Mouse (Mus musculus) left cerebral cortex, postnatal 10 days (tissue): ENCODE data around the gene Arhgef6. TPM values are rescaled to one million over a fixed set of nuclear protein-coding genes. Genes with fewer than 3 reads are reported as not detected.

ENCODE experiments used
- DNase-seq, 2 experiments: peaks; one replicate each; pipeline ENCODE4 v3.0.0; 2021 to 2022; ENCODE audit warnings: low spot score in 2 of 2, mixed read lengths in 1 of 2; ENCODE audit errors: extremely low spot score in 1 of 2
- intact Hi-C: fragments of 180-260 bp; cut with DNase I; formaldehyde crosslinking; loops from one replicate; pipeline ENCODE4 v1.15.1; 2025
- total RNA-seq, 2 experiments: library from RNA; stranded (reverse); gene quantifications; 2 replicates each; pipeline ENCODE4 v1.2.3; 2021

Gene Arhgef6
- total RNA-seq, 2 experiments from 2014 or later = 7.7 to 10.2 TPM

DNA sequence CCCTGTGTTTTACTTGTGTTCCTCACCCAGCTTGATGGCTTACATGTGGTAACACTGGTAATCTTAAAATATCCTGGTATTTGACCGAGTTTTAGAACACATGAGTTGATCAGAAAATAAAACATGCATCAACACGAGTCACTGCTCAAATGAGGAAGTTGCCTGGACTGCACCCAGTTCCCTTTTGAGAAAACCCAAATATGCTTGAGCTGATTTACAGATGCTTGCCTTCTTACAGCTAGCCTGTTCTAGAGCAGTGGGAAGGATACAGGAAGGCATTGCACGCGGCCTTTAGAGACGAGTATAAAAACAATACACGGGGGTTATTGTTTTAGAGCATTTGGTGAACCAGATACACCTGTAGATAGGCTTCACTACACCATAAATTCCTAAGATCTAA is 31.8 kb downstream of the Arhgef6 start:
- intact Hi-C loops = no loop called here
- DNase-seq = no peak

DNA sequence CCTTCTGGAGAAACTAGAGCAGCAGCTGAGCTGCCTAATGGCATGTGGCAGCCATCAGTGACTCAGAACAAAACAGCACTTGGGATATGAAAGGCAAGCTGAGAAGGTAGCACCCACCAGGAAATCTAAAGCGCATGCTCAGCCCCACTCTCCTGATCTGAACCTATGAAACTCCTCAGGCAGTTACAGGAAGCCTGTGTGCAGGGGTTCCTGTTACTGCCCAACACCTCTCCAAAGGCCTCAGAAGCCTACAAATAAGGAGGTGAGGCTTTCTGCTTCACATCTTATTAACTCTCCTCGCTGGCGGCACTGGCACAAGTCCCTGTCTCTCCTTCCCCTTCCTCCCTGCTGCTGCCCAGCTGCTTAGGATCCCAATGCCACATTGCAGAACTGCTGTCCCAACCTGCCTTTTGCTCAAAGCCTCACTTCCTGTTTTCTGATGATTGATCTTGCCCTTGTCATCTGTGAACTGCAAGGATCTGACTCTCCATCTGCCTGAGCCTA is 33.7 kb downstream of the Arhgef6 start:
- DNase-seq = peak in 1 of 2 experiments; percentile 11
- intact Hi-C loops = no loop called here

DNA sequence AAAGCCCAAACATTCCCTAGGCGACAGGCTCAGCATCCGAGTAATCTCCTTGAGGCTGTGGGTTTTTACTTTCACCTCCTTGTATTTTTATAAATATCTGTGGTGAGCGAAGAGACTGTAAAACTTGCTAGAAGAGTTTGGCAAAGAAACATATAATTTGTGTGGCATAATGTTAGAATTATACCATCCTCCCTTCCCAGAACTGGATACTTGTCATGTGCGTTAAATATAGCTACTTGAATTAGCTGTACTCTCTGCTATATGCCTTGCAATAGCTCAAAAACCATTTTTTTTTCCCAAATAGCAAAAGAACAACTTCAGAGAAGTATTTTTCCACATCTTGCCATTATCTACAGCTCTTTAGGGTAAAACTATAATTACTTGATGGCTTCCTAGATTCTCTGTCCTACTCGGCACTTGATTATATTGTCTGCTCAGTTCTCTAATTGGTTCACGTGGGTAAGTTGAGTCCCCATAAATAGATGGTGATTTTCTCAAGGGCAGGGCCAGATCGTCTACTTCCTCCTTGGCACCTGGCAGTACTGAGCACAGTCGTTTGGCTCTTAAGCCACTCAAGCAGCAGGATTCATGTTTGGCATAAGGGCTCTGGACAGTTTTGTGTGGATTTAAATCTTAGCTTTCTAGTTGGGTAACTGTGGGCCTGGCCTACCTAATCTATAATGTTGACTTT is 35.2 kb downstream of the Arhgef6 start:
- no peak for DNase-seq
- intact Hi-C loops = no loop called here

DNA sequence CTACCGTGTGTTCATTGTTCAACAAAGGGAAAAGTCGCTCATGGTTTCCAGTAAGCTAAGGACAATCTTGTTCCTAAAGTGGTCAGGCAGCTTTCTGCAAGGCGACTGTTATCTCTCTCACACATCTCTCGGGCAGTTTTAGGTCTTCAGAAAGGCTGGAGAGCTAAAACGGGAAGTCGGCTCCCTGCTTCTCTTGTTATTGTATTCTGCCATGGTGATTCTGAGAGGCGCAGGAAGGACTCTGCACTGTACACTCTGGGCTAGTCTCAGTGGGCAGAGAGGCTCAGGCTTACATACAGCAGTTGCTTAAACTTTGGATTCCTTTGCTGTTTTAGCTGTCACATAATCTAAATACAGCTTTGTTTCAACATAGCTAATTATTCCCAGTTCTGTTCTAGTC is 39.6 kb downstream of the Arhgef6 start:
- intact Hi-C loops = no loop called here
- DNase-seq = no peak

DNA sequence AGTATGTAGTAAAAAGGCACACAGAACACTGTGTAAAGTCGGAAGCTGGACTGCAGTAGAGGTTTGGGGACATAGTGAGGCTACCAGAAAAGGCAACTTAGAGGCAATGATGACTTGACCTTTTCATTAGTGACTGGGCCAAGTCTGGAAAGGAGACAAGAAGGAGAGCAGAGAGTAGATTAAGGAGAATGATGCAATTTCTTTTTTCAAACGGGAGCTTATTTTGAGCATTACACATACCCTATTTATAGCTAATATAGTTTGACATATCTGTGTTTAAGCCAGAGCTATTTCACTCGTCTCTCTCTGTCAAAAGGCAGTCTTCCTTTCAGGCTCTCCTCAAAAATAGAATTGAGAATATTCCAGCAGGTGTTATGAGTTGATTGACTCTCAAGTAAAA is 50.1 kb downstream of the Arhgef6 start:
- intact Hi-C loops = no loop called here
- no peak for DNase-seq

DNA sequence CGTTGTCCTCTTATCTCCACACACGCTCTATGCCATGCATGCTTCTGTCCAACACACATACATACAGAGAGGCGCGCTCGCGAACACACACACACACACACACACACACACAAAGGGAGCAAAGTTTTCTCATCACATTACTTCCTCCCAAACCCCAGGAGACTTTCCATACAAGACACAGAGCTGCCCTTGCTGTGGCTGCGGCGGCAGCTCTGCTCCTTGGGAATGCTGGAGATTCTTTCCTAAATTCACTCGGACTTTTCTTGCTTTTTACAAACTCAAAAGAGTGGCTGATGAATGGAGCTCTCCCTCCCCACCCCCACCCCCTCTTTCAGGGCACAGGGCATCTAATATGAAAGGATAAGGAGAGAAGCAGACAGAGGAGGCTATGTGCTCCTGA is 52.2 kb downstream of the Arhgef6 start:
- intact Hi-C loops = no loop called here

DNA sequence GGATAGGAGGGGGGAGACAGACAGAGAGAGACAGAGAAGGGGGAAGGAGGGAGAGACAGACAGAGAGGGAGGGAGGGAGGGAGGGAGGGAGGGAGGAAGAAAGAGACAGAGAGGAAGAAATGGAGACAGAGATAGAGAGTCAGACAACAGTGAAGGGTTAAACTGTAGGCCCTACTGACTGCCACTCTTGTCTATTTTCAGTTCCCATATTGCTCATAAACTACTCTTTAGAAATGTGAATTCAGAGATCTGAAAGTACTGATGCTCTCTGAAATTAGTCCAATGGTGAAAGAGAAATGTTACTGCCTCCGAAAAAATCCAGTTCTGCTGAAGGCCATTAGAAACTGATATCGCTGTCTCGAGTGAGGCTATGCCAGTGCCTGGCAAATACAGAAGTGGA is 56.3 kb downstream of the Arhgef6 start:
- intact Hi-C loops = no loop called here
- no peak for DNase-seq

More for the DNA sequence above, 52.2 kb downstream of the Arhgef6 start:
- DNase-seq = peak in 1 of 2 experiments; percentile 17

DNA sequence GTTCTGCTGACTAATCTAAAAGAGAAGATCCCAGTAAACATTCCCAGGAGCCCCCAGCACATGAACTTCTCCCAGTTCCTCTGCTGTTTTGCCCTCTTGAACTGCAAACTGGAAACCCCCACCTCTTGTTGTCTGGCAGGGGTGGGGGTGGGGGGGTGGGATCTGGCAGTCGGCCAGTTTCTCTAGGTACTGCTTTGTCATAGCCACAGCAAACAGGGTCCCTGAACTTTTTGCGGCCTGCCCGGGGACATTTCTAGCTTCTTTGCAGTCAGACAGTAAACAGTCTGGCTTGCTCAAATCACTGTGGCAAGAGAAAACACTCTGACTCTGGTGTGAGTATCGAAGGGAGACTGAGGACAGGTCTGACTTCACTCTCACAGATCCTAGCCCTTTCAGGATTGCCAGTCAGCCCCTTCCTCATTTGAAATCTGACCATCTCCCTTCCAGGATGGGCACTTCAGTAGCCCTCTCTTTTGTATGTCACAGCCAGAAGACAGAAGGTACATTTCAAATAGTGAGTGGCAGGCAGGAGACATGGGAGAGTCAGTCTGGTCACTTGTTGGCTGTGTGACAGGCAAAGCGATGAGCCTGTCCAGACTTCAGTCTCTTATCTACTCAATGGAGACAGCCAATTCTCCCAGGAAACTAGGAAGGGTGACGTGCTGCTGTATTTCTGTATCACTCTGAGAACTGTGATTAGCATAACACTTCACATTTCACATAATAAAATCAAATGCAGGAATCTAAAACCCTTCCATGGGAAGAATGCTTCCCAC is 60.8 kb downstream of the Arhgef6 start:
- intact Hi-C loops = no loop called here

DNA sequence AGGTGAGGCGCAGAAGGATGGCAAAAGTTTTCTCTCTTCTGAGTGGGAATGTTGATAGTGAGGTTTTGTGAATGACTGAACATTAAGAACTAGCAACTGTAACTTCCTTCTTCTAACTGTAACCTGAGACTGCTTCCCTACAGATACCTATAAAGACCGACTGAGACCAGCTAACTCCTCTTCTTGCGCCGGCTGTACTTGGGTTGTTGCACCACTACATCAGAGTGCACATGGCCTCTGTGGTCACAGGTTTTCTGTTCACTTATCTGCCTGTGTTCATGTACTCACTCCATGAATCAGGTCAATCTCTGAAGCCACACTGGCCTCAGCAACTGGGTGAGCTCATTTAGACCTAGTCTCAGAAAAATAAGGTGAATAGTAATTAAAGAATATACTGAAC is 75.0 kb downstream of the Arhgef6 start:
- DNase-seq = no peak
- intact Hi-C loops = no loop called here

More for the DNA sequence above, 60.8 kb downstream of the Arhgef6 start:
- no peak for DNase-seq

DNA sequence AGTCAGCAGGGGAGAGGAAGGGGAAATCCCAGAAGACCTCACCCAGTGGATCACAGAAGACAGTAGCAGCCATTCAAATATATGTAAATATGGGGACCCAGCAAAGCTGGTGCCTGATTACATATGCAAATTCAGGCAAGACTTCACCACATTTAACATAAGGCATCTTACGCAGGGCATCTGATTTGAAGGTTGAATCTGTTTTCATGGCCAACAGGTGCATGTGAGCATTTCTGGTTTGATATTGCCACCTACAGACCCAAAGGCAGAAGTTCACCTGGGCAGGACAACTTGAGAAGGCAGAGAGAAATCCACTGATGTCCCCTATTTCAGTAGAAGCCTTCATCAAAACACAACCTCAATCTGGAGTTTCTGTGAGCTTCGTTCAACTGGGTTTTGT is 77.8 kb downstream of the Arhgef6 start:
- intact Hi-C loops = no loop called here
- DNase-seq = no peak

DNA sequence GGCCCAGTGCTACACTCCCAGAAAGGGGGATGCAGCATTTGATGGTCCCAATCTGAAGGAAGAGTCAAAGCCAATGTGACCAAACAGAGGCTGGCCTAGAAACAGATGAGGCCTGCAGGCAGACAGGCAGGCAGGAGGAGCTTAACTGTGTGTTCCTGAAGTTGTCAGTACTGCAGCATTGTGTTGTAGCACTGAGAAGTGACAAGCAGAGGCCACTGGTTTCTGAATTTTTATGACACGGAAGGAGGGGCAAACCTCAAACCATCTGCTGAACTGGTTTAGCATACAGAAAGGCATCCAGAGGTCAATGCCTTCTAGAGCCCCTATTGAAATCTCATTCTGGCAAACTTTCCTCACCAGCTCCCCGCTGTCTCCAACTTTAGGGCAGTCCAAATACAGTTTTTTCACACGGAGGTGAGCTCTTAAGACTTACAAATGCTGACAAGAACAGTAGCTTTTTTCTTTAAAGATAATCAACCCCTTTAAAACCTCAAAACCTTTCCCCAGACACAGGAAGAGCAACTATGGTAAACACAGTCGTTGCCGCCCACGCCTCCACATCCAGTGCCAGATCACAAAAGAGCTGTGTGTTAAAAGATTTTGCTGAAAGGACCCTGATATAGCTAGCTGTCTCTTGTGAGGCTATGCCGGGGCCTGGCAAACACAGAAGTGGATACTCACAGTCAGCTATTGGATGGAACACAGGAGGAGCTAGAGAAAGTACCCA is 85.0 kb downstream of the Arhgef6 start:
- intact Hi-C loops = no loop called here
- DNase-seq = no peak

DNA sequence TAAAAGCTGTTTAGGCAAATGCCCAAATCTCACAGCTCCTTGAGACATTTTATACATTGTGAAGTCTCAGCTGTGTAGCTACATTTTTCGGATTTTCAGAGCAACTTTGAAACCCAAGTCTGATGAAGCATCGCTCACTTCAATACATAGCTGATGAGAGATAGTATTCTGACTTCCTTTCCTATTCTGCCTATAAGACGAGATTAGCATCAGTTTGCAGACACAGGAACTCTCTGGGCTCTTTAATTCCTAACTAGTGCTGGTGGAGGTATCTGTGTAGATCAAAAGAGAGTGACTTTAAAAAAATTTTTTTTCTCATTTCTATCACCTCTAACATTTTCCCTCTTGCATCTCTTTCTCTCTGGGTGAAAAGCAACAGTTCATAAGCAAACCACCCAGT is 100.0 kb downstream of the Arhgef6 start:
- no peak for DNase-seq
- intact Hi-C loops = no loop called here

DNA sequence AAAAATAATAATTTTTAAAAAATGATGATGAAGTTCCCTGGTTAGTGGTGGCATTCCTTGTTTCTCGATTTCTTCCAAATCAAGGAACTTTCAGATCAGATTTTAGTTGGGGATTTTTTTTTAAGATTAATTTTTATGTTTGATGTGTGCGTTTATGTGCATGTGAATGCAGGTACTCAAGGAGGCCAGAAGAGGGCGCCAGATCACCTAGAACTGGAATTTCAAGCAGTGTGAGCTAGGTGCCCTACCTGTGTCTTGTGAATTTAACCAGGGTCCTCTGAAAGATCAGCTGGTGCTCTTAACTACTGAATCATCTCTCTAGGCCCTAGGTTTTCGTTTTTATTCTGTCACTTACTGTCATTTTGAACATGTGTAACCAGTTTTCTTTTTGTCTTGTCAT is 102.5 kb downstream of the Arhgef6 start:
- intact Hi-C loops = no loop called here
- DNase-seq = no peak

DNA sequence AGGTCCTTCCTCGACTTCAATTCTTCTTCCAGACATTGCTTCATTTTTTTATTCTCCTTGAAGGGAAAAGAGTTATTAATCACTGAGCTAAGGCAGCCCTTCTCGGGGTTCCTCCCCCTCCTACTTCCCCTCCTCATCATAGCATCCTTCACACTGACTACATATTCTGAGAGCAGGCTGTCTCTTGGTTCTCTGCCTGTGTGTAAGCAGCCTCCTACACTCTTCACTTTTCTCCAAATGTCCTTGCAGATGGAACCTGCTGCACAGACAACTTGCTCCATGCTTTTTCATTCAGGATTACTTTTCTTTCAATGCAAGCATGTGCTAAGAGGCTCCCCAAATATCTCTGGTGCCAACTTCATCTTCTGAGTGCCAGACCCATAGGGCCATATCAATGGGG is 104.9 kb downstream of the Arhgef6 start:
- DNase-seq = no peak
- intact Hi-C loops = no loop called here

DNA sequence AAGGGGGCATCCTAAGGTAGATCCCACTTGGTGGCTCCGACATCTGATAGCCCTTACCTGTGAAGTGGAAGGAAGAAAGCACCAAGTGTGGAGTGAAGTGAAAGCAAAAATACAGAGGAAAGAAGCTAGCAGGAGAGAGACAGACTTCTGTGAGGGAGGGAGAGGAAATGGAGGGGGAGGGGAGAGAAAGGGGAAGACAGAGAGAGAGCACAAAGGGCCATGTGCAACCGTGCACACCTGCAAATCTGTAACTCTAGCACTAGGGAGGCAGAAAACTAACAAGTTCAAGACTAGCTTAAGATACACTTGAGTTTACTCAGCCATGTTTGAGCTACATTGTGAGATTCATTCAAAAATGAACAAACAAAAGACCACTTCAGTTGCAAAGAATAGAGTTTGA is 110.4 kb downstream of the Arhgef6 start:
- intact Hi-C loops = no loop called here
- DNase-seq = no peak

DNA sequence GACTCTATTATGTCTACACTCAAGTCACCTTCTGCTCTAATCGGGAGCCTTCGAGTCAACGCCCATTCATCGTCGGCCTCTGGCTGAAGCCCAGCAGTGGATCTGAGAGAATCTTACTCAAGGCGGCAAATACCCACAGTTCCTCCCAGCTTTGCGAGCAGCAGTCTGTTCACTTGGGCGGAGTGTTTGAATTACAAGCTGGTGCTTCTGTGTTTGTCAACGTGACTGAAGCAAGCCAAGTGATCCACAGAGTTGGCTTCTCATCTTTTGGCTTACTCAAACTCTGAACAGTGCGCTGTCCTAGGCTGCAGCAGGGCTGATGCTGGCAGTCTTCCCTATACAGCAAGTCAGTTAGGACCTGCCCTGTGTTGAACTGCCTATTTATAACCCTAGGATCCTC is 115.2 kb downstream of the Arhgef6 start:
- peak in 1 of 2 experiments; percentile 21 for DNase-seq
- intact Hi-C loops = no loop called here

DNA sequence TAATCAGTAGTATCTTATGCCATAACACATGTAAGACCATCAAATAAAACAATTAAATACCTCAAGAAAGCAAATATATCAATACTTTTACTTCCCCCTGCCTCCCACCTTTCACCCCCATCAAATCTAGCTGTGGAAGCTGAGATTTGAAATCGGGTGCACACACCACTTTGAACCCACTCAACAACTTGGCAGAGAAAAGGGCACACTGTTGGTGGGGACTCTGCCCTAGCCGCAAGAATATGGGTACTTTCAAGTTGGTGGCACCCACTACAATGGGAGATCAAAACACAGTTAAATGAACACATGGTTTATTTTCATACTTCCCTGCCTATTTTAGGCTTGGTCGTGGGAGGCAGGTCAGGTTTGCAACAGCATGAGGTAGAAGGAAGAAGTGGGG is 116.6 kb downstream of the Arhgef6 start:
- DNase-seq = no peak
- intact Hi-C loops = no loop called here

DNA sequence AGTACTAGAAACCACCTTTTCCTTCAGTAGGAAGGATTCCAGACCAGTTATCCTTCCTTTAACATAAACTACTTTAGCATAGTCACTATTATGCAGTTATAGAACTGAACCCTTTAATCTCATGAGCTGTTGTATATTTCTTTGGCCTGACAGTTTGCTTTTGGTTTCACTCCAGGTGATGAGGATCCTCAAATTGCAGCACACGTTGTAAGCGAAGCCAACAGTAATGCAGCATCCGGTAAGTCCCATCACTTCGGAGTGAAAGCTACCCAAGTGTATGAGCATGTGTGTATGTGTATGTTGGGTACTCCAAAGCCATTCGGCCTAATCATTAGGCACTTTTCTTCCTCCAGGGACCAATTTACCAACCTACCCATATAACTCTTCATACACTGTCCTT is 119.0 kb downstream of the Arhgef6 start:
- no peak for DNase-seq
- intact Hi-C loops = no loop called here

DNA sequence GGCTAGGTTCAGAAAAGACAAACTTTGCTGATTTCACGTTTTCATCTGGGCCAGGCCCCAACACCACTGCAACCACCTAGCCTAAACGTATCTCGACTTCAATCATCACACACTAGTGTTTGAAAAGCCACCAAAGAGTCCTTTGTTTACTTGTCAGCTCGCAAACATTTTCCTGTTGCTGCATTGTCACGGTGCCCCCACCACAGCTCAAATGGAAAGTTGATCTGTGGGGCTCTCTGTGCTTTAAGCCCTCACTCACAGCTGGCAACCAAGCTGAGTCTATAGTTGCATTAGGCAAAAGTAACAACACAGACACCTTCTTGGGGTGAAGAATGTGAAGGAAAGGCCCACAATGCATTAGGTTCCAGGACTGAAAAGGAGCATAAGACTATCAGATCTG is 122.3 kb downstream of the Arhgef6 start:
- intact Hi-C loops = no loop called here
- no peak for DNase-seq

DNA sequence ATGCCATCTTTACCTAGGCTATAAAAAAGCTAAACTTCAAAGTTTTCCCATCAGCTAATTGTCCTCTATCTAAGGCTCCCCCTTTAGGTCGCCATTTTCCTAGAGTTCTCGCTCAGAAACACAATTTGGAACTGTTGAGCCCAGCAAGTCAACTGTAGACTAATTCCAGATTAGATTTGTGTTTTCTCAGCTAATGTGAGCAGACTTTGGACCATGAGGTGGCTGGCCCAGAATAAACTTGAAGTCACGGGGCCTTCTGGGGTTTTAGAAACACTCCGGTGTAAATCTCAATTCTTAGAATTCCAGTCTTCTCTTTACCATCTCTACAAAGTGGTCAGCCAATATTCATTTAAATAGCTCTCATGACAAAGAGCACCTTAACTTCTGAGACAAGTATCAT is 123.0 kb downstream of the Arhgef6 start:
- no peak for DNase-seq
- intact Hi-C loops = no loop called here
